Mouse (Mus musculus): ENCODE results near the gene Foxd2. TPM values are rescaled to one million over a fixed set of nuclear protein-coding genes. Genes with fewer than 3 reads are reported as not detected.

Gene Foxd2
- polyA plus RNA-seq, 2 experiments, result 1.2 to 3.9 TPM

DNA sequence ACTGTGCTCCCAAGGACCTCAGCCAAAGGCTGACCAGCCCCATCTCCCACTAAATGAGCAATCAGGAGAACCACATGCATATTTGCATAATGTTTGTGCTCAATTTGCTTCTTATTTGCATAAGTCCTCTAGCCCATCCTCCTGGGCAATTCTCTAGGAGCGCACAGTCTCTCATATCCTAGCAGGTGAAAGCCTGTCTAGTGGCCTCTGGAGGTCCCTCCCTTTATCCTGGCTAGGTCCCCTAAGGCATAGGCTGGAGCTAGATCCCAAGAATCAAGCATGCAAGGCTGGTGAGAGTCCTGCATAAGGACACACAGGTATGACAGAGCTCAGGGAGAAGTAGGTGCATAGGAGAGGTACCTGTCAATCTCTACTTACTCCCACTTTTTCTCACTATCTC lies 26.4 kb downstream of the Foxd2 start:
- Histone ChIP-seq H3K9ac (ENCODE audit: low read depth, low read length, severe bottlenecking) (no peak overlapping the region), H3K4me3 (replicated peaks; ENCODE audit: low read length) (no peak overlapping the region), H3K27ac (replicated peaks; ENCODE audit: low read depth, low read length) (no peak overlapping the region), H3K27me3 (ENCODE audit: control insufficient read depth, insufficient read depth, low read length) (peaks cover 4% of the 10 kb centered on the region; the same call in 1 of the 2 replicates), H3K36me3 (ENCODE audit: control insufficient read depth, insufficient read depth, low read length) (no peaks in the 10 kb centered on the region), H3K9me3 (ENCODE audit: control insufficient read depth, low read length) (no peaks in the 10 kb centered on the region), H3K4me2 (replicated peaks; ENCODE audit: low read depth, low read length, severe bottlenecking) (no peak overlapping the region), H3K4me1 (ENCODE audit: control insufficient read depth, insufficient read depth, low read length) (no peaks in the 10 kb centered on the region)
- WGBS, result 100% methylated on average over 1 of the region's 1 CpGs
- ATAC-seq (ENCODE audit: low FRiP score, low read depth) (no peak), DNase-seq (ENCODE audit: low spot score) (no peak)
- no peak for TF ChIP-seq POLR2A (IDR thresholded peaks at IDR 0.05; ENCODE audit: borderline replicate concordance, extremely low read depth, insufficient read depth, insufficient read length)

DNA sequence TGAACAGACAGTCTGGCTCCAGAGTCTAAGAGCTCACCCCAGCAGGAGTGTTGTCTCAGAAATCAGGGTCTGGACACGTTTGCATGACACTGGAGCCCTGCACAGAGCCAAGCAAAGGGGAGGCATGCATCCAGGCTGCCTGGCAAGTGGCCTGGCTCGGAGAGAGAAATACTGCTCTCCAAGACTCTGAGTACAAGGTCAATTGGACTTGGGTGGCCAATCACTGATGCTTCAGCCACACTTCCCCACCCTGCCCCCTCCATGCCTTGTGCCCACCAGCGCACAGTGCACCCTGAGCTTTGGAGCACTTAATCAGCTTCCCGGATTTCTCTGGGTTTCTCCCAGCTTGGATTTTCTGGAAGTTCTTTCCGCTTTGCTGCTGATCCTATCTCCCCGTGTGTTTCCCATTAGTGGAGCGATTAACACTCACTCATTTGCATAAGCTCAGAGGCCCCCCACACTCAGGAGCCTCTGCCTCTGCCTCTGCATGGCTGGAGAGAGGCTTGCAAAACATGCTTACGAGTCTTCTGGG lies 32.2 kb downstream of the Foxd2 start:
- H3K4me2 ChIP-seq (replicated peaks; ENCODE audit: low read depth, low read length, severe bottlenecking), result no peak overlapping the region
- no peaks in the 10 kb centered on the region for H3K27me3 ChIP-seq (ENCODE audit: control insufficient read depth, insufficient read depth, low read length)
- no peaks in the 10 kb centered on the region for H3K9me3 ChIP-seq (ENCODE audit: control insufficient read depth, low read length)
- no peak for TF ChIP-seq POLR2A (IDR thresholded peaks at IDR 0.05; ENCODE audit: borderline replicate concordance, extremely low read depth, insufficient read depth, insufficient read length)
- no peaks in the 10 kb centered on the region for H3K4me1 ChIP-seq (ENCODE audit: control insufficient read depth, insufficient read depth, low read length)
- WGBS, result 21% methylated on average over 8 of the region's 8 CpGs
- ATAC-seq (ENCODE audit: low FRiP score, low read depth), result no peak
- H3K27ac ChIP-seq (replicated peaks; ENCODE audit: low read depth, low read length), result no peak overlapping the region
- no peak for DNase-seq (ENCODE audit: low spot score)
- H3K4me3 ChIP-seq (replicated peaks; ENCODE audit: low read length), result no peak overlapping the region
- no peaks in the 10 kb centered on the region for H3K36me3 ChIP-seq (ENCODE audit: control insufficient read depth, insufficient read depth, low read length)
- no peak overlapping the region for H3K9ac ChIP-seq (ENCODE audit: low read depth, low read length, severe bottlenecking)

DNA sequence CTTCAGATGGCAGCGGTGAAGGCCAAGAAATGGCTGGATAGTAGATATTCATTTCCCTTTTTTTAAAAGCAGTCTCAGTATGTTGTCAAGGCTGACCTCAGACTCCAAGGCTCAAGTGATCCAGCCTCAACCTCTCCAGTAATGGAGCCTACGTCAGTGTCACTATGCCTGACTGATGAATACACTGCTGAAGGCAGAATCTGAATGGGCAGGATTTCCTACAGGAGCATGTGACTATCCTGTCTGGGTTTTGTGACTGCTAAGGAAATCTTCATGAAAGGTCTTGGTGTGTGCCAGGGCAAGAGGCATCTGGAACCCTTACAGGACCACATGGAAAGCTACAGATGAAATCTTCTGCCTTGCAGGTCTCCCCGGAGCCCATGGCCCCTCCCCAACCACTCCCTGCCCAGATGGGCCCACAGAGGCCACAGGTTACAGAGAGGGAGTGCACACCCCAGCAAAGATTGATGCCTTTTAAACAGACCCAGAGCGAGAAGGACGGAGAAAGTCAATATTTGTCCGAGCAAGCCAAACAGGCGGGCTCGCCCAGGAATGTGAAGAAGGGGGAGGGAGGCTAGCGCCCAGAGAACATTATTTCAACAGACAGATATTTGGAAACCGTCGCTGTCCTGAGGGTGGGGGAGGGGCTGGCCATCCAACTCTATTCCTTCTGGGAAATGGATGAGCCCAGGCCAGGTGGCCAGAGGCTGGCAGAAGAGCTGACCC lies 38.7 kb downstream of the Foxd2 start:
- Histone ChIP-seq H3K4me2 (replicated peaks; ENCODE audit: low read depth, low read length, severe bottlenecking) (no peak overlapping the region), H3K9me3 (ENCODE audit: control insufficient read depth, low read length) (no peaks in the 10 kb centered on the region), H3K4me3 (replicated peaks; ENCODE audit: low read length) (no peak overlapping the region), H3K4me1 (ENCODE audit: control insufficient read depth, insufficient read depth, low read length) (no peaks in the 10 kb centered on the region), H3K36me3 (ENCODE audit: control insufficient read depth, insufficient read depth, low read length) (no peaks in the 10 kb centered on the region), H3K9ac (ENCODE audit: low read depth, low read length, severe bottlenecking) (no peak overlapping the region), H3K27ac (replicated peaks; ENCODE audit: low read depth, low read length) (no peak overlapping the region), H3K27me3 (ENCODE audit: control insufficient read depth, insufficient read depth, low read length) (no peaks in the 10 kb centered on the region)
- ATAC-seq (ENCODE audit: low FRiP score, low read depth), result no peak
- 44% methylated on average over 11 of the region's 11 CpGs for WGBS
- no peak for TF ChIP-seq POLR2A (IDR thresholded peaks at IDR 0.05; ENCODE audit: borderline replicate concordance, extremely low read depth, insufficient read depth, insufficient read length)
- DNase-seq (ENCODE audit: low spot score), result no peak

DNA sequence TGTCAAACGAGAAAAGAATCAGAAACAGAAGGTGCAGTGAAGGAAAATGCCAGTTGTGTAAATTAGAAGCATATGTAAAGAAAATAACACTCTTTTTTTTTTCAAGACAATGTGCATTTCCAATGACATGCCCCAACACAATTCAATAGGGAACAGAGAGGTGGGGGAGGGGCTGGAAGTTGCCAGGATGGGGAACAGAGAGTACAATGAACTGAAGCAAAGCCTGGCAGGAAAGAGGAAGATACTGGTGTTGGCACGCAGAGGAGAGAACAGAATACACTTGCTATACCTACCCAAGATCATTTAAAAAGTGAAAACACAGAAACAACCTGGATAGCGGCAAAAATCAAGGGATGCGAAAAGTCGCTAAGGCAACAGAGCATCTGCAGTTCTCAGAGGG lies 45.5 kb downstream of the Foxd2 start:
- no peak for TF ChIP-seq POLR2A (IDR thresholded peaks at IDR 0.05; ENCODE audit: borderline replicate concordance, extremely low read depth, insufficient read depth, insufficient read length)
- H3K27ac ChIP-seq (replicated peaks; ENCODE audit: low read depth, low read length), result no peak overlapping the region
- no peaks in the 10 kb centered on the region for H3K4me1 ChIP-seq (ENCODE audit: control insufficient read depth, insufficient read depth, low read length)
- no peaks in the 10 kb centered on the region for H3K9me3 ChIP-seq (ENCODE audit: control insufficient read depth, low read length)
- WGBS, result 69% methylated on average over 5 of the region's 5 CpGs
- H3K9ac ChIP-seq (ENCODE audit: low read depth, low read length, severe bottlenecking), result no peak overlapping the region
- H3K4me3 ChIP-seq (replicated peaks; ENCODE audit: low read length), result no peak overlapping the region
- DNase-seq (ENCODE audit: low spot score), result no peak
- no peak for ATAC-seq (ENCODE audit: low FRiP score, low read depth)
- H3K36me3 ChIP-seq (ENCODE audit: control insufficient read depth, insufficient read depth, low read length), result no peaks in the 10 kb centered on the region
- H3K27me3 ChIP-seq (ENCODE audit: control insufficient read depth, insufficient read depth, low read length), result no peaks in the 10 kb centered on the region
- no peak overlapping the region for H3K4me2 ChIP-seq (replicated peaks; ENCODE audit: low read depth, low read length, severe bottlenecking)

DNA sequence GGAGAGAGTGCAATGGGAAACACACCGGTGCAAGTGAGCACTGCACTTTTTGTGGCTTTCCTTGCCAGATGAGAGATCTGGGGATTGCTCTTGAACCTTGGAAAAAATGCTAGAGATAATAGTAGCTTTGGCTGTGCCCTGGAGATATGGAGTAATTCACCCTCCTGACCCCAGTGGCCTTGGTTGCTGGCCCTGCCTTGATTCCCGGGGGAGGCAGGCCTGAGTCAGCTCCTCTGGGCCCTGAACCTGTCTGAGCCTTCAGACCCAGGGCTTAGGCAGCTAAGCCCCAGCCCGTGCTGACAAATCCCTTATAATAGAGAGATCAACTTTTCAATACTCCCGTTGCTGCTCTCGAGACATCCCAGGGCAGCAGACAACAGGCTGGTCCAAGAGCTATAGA lies 50.2 kb downstream of the Foxd2 start:
- Histone ChIP-seq H3K4me1 (ENCODE audit: control insufficient read depth, insufficient read depth, low read length) (0 out of 2 replicates have a peak, but pooled peaks cover 2% of the 10 kb centered on the region), H3K4me2 (replicated peaks; ENCODE audit: low read depth, low read length, severe bottlenecking) (no peak overlapping the region), H3K9ac (ENCODE audit: low read depth, low read length, severe bottlenecking) (no peak overlapping the region), H3K9me3 (ENCODE audit: control insufficient read depth, low read length) (no peaks in the 10 kb centered on the region), H3K27ac (replicated peaks; ENCODE audit: low read depth, low read length) (no peak overlapping the region), H3K36me3 (ENCODE audit: control insufficient read depth, insufficient read depth, low read length) (no peaks in the 10 kb centered on the region), H3K4me3 (replicated peaks; ENCODE audit: low read length) (no peak overlapping the region), H3K27me3 (ENCODE audit: control insufficient read depth, insufficient read depth, low read length) (no peaks in the 10 kb centered on the region)
- 49% methylated on average over 5 of the region's 5 CpGs for WGBS
- DNase-seq (ENCODE audit: low spot score) (no peak), ATAC-seq (ENCODE audit: low FRiP score, low read depth) (no peak)
- TF ChIP-seq POLR2A (IDR thresholded peaks at IDR 0.05; ENCODE audit: borderline replicate concordance, extremely low read depth, insufficient read depth, insufficient read length), result no peak

Other genes with a start within 250 kb of the Foxd2 start
- not detected in 2 replicates for gene Gm12830, start 87.2 kb downstream of the Foxd2 start, polyA plus RNA-seq (2012; rRNA removed)
- not detected in 2 replicates for gene Gm12830, start 87.2 kb downstream of the Foxd2 start, polyA plus RNA-seq (2014; fragmentation: Nextera tagmentation; extraction: Ambion mirVana)
- not detected in 2 replicates for gene Foxe3, start 17.1 kb upstream of the Foxd2 start, polyA plus RNA-seq (2012; rRNA removed)
- gene Foxe3, start 17.1 kb upstream of the Foxd2 start, polyA plus RNA-seq (2014; fragmentation: Nextera tagmentation; extraction: Ambion mirVana), result not detected in 2 replicates
- gene Cmpk1, start 78.4 kb upstream of the Foxd2 start, polyA plus RNA-seq (2012; rRNA removed), result 37.0 and 42.4 TPM in 2 replicates
- 103 and 120 TPM in 2 replicates for gene Cmpk1, start 78.4 kb upstream of the Foxd2 start, polyA plus RNA-seq (2014; fragmentation: Nextera tagmentation; extraction: Ambion mirVana)
- 16.2 and 18.0 TPM in 2 replicates for gene Stil, start 91.3 kb upstream of the Foxd2 start, polyA plus RNA-seq (2012; rRNA removed)
- gene Stil, start 91.3 kb upstream of the Foxd2 start, polyA plus RNA-seq (2014; fragmentation: Nextera tagmentation; extraction: Ambion mirVana), result 11.5 and 12.8 TPM in 2 replicates
- gene Tal1, start 147.6 kb upstream of the Foxd2 start, polyA plus RNA-seq (2012; rRNA removed), result 3.4 and 4.4 TPM in 2 replicates
- 1.6 and 1.7 TPM in 2 replicates for gene Tal1, start 147.6 kb upstream of the Foxd2 start, polyA plus RNA-seq (2014; fragmentation: Nextera tagmentation; extraction: Ambion mirVana)
- 11.3 and 12.0 TPM in 2 replicates for gene Pdzk1ip1, start 179.8 kb upstream of the Foxd2 start, polyA plus RNA-seq (2012; rRNA removed)
- gene Pdzk1ip1, start 179.8 kb upstream of the Foxd2 start, polyA plus RNA-seq (2014; fragmentation: Nextera tagmentation; extraction: Ambion mirVana), result 14.7 and 21.9 TPM in 2 replicates
- 0.03 TPM in 2 replicates for gene Cyp4x1, start 225.4 kb upstream of the Foxd2 start, polyA plus RNA-seq (2012; rRNA removed)
- gene Cyp4x1, start 225.4 kb upstream of the Foxd2 start, polyA plus RNA-seq (2014; fragmentation: Nextera tagmentation; extraction: Ambion mirVana), result 0.11 TPM in 1 of 2 replicates, not detected in the other